Mouse (Mus musculus) inflammation-experienced regulatory T-cells, adult 6 months (primary cell): ENCODE measurements around the gene Fscn3. TPM values are rescaled to one million over a fixed set of nuclear protein-coding genes. Genes with fewer than 3 reads are reported as not detected.

Experiments used
- ATAC-seq: one replicate; pipeline ENCODE4 v1.8.0; 2017
- polyA plus RNA-seq, 3 experiments: library from polyadenylated mRNA; unstranded; fragments of 100-300 nt; shearing (Covaris generic); gene quantifications; one replicate each; pipeline ENCODE4 v1.2.1; 2017

Gene Fscn3
- polyA plus RNA-seq, result under 1 TPM in 1 of 3 experiments, not detected in 2; 0.25 TPM

- peak; percentile 49 for ATAC-seq
Observed at GRCm38 (mm10) chr6:28427096-28427839, at the start of gene Fscn3. TSS of gene Fscn3 (plus strand) at chr6:28427789.

GRCm38 (mm10) chr6:28381983-28382382 is 45.6 kb upstream of the Fscn3 start:
- no peak for ATAC-seq

- peak; percentile 41 for ATAC-seq
Observed at GRCm38 (mm10) chr6:28385169-28385568, 42.4 kb upstream of the Fscn3 start.

DNA sequence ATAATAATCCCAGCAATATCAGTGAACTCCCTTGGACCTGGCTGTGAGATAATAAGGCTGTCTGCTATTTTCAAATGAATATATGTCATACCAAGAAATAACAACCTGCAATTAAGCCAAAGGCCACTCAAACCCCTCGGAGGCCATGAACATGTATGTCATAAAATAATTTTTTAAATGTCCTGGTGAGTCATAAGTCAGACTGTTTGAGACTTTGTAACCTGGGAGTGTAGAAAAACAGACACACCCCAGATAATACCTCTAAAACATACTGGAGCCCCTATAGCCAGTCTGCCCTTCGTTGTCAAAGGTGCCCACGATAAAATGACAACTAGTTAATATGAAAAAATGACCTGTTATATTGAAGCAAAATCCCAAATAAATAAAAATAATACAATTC is 38.6 kb upstream of the Fscn3 start:
- ATAC-seq, result no peak

- no peak for ATAC-seq
Observed at GRCm38 (mm10) chr6:28396051-28396852, 31.3 kb upstream of the Fscn3 start.

GRCm38 (mm10) chr6:28396853-28397457 is 30.6 kb upstream of the Fscn3 start:
- no peak for ATAC-seq

- peak; percentile 46 for ATAC-seq
Observed at GRCm38 (mm10) chr6:28397681-28398203, 29.8 kb upstream of the Fscn3 start, which contains the start of gene Zfp800. TSS of gene Zfp800 (minus strand) at chr6:28398005.

DNA sequence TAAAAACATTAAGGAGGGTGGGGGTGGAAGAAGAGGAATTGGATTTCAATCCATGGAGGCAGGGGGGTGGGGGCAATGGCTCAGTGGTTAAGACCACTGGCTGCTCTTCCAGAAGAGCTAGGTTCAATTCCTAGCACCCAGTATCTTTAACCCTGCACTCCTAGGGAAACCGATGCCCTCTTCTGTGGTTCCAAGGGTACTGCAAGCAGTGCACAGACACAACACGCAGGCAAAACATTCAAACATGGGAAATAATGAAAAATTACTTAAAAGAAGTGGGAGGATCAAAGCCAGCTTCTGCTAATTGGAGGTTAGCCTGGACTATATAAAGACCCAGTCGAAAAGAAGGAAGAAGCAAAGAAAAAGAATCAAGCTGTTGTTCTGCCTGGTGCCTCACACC is 28.9 kb upstream of the Fscn3 start:
- ATAC-seq, result no peak

DNA sequence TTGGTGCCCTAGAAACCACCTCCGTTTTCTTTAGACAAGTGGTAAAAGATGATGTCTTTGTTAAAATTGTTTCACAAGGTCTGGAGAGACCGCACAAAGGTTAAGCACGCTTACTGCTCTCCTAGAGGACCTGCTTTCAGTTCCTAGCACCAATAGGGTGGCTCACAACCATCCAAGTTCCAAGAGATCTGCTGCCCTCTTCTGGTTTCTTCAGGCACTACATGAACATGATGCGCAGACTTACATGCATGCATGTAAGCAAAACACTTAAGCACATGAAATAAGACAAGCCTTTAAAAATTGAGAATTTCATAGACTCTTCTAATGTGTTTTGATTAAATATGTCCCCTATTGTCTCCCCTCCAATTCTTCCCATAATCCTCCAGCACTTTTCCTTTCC is 27.8 kb upstream of the Fscn3 start:
- no peak for ATAC-seq

DNA sequence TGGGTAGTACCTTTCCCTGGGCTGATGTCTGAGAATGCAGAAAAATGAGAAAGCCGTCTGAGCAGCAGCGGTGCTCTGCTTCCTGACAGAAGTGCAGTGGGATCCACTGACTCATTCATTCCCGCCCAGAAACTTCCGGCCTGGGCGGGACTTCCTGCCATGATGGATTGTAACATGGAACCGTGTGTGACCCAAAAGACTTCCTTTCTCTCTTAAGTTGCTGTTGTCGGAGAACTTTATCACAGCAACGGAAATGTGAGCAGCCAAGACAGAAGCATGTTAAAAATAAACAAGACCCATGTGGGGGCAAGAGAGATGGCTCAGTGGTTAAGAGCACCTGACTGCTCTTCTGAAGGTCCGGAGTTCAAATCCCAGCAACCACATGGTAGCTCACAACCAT is 17.5 kb upstream of the Fscn3 start:
- peak; percentile 82 for ATAC-seq

GRCm38 (mm10) chr6:28411236-28411635 is 16.4 kb upstream of the Fscn3 start:
- ATAC-seq, result no peak

DNA sequence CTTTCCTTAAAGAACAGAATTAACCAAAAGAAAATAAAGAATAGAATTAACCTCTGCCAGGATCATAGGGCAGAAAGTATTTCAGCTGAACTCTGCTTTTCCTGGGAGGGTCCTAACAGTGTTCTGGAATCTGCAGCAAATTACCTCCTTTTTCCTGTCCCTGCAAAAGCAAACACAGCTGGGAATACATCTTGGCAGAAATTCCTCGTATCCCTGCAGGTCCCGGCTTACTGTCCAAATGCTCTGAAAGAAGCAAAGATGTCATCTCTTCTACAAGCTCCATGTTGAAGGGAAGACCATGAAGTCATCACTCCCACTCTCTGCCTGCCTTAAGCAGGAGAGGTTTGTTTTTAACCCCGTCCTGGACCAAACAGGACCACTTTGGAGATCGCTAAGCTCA is 10.6 kb upstream of the Fscn3 start:
- ATAC-seq, result no peak

- no peak for ATAC-seq
Observed at GRCm38 (mm10) chr6:28418449-28418848, 9.1 kb upstream of the Fscn3 start.

DNA sequence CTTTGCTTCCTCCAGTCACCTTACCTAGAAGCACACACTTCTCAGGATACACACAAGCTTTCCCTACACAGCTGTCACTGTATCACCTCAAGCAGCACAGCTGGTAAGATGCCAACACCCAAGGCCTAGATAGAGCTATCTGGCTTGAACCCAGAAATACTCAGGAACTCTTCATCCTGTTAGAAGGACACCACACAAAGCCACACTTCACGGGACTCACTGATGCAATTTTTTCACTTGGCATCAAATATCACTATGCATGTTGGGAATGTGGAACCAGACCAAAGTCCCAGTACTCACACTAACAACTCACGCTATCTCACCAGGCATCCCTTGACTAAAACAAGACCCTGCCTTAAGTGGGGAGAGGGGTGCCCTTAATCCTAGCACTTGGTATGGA is 7.9 kb upstream of the Fscn3 start:
- no peak for ATAC-seq

DNA sequence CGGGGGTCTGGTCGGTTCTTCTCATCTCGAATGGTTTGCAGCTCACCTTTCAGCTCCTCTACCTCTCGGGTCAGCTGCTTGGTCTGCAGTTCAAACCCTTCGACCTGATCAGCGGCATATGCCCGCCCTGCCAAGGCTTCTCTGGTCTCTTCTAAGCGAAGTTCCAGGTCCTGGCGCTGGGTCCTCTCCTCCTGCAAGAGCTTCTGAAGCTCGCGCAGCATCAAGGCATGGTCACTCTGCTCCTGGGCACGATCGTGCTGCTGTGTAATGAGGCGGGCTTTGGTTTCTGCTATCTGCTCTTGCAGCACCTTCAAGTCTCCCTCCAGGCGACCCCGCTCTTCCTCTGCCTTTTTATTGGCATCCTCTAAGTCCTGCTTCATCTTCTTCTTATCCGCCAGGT is 7.2 kb upstream of the Fscn3 start:
- no peak for ATAC-seq

DNA sequence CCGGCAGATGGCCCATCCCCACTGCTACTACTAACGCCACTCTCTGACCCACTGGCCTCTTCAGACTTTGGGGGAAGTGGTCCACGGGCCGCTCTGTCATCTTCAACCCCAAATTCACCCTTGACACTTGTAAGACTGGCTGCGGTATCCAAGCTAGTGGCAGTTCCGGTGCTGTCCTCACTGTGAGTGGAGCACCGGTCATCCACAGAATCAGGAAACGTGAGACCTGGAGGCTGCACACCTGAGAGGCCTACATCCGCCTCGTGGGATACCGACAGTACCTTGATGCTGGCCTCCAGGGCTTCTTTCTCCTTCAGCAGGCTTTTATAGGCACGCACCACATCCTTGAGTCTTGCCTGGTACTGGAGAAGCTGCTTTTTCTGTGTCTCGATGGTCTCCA is 6.7 kb upstream of the Fscn3 start:
- no peak for ATAC-seq

- ATAC-seq, result peak; percentile 91
Observed at GRCm38 (mm10) chr6:28421469-28422000, 6.1 kb upstream of the Fscn3 start.

DNA sequence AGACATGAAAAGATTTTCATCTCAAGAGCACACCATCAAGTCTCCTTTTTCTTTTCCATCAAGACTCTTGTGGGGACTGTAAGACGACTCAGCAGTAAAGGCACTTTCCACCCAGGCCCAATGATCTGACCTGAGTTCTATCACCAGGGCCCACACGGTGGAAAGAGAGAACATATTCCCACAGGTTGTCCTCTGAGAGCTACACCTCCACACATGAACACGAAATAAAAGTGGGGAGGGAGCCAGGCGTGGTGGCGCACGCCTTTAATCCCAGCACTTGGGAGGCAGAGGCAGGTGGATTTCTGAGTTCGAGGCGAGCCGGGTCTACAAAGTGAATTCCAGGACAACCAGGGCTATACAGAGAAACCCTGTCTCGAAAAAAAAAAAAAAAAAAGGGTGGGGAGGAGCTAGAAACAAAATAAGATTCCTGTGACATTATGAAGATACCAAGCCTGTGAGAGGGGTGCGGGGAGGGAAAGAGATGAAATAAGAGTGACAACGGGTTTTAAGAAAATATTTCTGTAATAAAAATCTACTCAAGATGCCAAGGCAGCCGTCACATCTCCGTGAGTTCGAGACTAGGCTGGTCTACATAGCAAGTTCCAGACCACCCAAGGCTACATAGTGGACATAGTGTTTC is 4.8 kb upstream of the Fscn3 start:
- ATAC-seq, result no peak

DNA sequence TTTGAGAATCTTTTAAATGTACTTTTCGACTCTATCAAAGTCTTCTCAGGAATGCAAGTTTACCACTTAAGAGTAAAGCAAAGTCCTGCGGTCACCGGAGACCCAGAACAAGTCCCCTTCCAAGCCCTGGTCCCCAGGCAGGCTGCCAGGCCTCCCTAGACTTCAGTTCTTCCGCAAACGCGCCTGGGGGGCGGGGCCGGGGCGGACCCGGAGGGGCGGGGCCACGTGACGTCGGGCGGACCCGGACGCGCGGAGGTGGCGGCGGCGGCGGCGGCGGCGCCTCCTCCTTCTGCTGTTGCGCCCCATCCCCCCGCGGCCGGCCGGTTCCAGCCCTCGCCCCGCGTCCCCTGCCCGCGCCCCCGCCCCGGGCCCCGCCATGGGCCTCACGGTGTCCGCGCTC is 4.3 kb upstream of the Fscn3 start, which contains the start of gene Arf5:
TSS of gene Arf5 (plus strand) at position 248 of the 400 bp plus-strand sequence.
- peak; percentile 45 for ATAC-seq

GRCm38 (mm10) chr6:28423767-28424695 is 3.6 kb upstream of the Fscn3 start:
- ATAC-seq, result no peak

- no peak for ATAC-seq
Observed at GRCm38 (mm10) chr6:28425019-28425418, 2.6 kb upstream of the Fscn3 start.
